Mouse (Mus musculus) gastrocnemius, postnatal 25 days (tissue): Measurements from ENCODE around the gene Coq8a. TPM values are rescaled to one million over a fixed set of nuclear protein-coding genes. Genes with fewer than 3 reads are reported as not detected.

Experiments
- DNase-seq: peaks from one replicate; pipeline ENCODE4 v3.0.0; 2022
- total RNA-seq, 2 experiments: library from RNA; stranded (reverse); gene quantifications; 1 replicate in 1 of 2; 2 replicates in 1 of 2; pipeline ENCODE4 v1.2.3; 2021

The Coq8a gene
- total RNA-seq, 2 experiments from 2014 or later = 871 to 916 TPM

- DNase-seq = no peak
These were observed 1.4 kb downstream of the Coq8a start for GRCm38 (mm10) chr1:180197956-180198355.

GRCm38 (mm10) chr1:180196508-180196907 lies 2.9 kb downstream of the Coq8a start:
- no peak for DNase-seq

- peak; percentile 99 for DNase-seq
These were observed 3.6 kb downstream of the Coq8a start for GRCm38 (mm10) chr1:180195703-180196381.

GRCm38 (mm10) chr1:180194781-180195471 lies 4.5 kb downstream of the Coq8a start:
- DNase-seq = peak; percentile 79

GRCm38 (mm10) chr1:180194048-180194447 lies 5.4 kb downstream of the Coq8a start:
- no peak for DNase-seq

GRCm38 (mm10) chr1:180193391-180193935 lies 5.9 kb downstream of the Coq8a start:
- DNase-seq = no peak

GRCm38 (mm10) chr1:180192866-180193265 lies 6.5 kb downstream of the Coq8a start:
- no peak for DNase-seq

- no peak for DNase-seq
These were observed 7.7 kb downstream of the Coq8a start for GRCm38 (mm10) chr1:180191651-180192220.

GRCm38 (mm10) chr1:180191112-180191511 lies 8.3 kb downstream of the Coq8a start:
- DNase-seq = no peak

- DNase-seq = peak; percentile 80
These were observed 10.5 kb downstream of the Coq8a start for GRCm38 (mm10) chr1:180188951-180189350.

- no peak for DNase-seq
These were observed 13.0 kb downstream of the Coq8a start for GRCm38 (mm10) chr1:180186371-180186770.

- DNase-seq = no peak
These were observed 13.5 kb downstream of the Coq8a start for GRCm38 (mm10) chr1:180185877-180186276.

GRCm38 (mm10) chr1:180184768-180185167 lies 14.6 kb downstream of the Coq8a start:
- DNase-seq = no peak

GRCm38 (mm10) chr1:180183525-180184159 lies 15.8 kb downstream of the Coq8a start:
- no peak for DNase-seq

GRCm38 (mm10) chr1:180182731-180183130 lies 16.7 kb downstream of the Coq8a start:
- DNase-seq = no peak

- no peak for DNase-seq
These were observed 17.5 kb downstream of the Coq8a start for GRCm38 (mm10) chr1:180181966-180182319.

GRCm38 (mm10) chr1:180181304-180181965 lies 18.0 kb downstream of the Coq8a start:
- no peak for DNase-seq

GRCm38 (mm10) chr1:180179840-180180239 lies 19.6 kb downstream of the Coq8a start:
- peak; percentile 66 for DNase-seq

- no peak for DNase-seq
These were observed 20.3 kb downstream of the Coq8a start for GRCm38 (mm10) chr1:180179100-180179499.

GRCm38 (mm10) chr1:180178340-180178739 lies 21.1 kb downstream of the Coq8a start:
- no peak for DNase-seq

GRCm38 (mm10) chr1:180176784-180177183 lies 22.6 kb downstream of the Coq8a start:
- no peak for DNase-seq

GRCm38 (mm10) chr1:180175635-180176034 lies 23.8 kb downstream of the Coq8a start:
- DNase-seq = no peak
